Mouse (Mus musculus) C2C12 (cell line): ENCODE data around the gene Rsc1a1.

Source experiments
- CTCF ChIP-seq: IDR thresholded peaks from one replicate; pipeline ENCODE4 v1.5.1; 2011; ENCODE audit not compliant: control insufficient read depth, insufficient read depth, insufficient read length
- MAX ChIP-seq: IDR thresholded peaks from one replicate; pipeline ENCODE4 v1.6.1; 2011; ENCODE audit warnings: mild to moderate bottlenecking, control low read depth
- MYOD1 ChIP-seq: IDR thresholded peaks from one replicate; pipeline ENCODE4 v1.6.1; 2011; ENCODE audit warnings: low read depth; ENCODE audit not compliant: control insufficient read depth, insufficient read length
- MYOG ChIP-seq: IDR thresholded peaks from one replicate; pipeline ENCODE4 v1.6.1; 2011; ENCODE audit not compliant: control insufficient read depth, insufficient read length; ENCODE audit errors: extremely low read depth
- USF1 ChIP-seq: IDR thresholded peaks from one replicate; pipeline ENCODE4 v1.6.1; 2011; ENCODE audit warnings: low read depth, mild to moderate bottlenecking, control low read depth, moderate library complexity

- TF ChIP-seq CTCF (no peak), USF1 (no peak), MYOD1 (no peak), MAX (no peak), MYOG (no peak)
These were observed 37.1 kb downstream of the Rsc1a1 start for GRCm38 (mm10) chr4:141648262-141648661.
